Mouse (Mus musculus) bone marrow macrophage, adult 2 months (primary cell): Measurements from ENCODE around the gene Narf.

Experiments
- CTCF ChIP-seq: IDR thresholded peaks from 2 replicates; pipeline ENCODE4 v1.5.1; 2012; ENCODE audit warnings: low read depth, mild to moderate bottlenecking, low read length, moderate library complexity
- POLR2A ChIP-seq: IDR thresholded peaks from 2 replicates; pipeline ENCODE4 v1.6.1; 2012; ENCODE audit warnings: mild to moderate bottlenecking, low read depth, low read length, borderline replicate concordance

DNA sequence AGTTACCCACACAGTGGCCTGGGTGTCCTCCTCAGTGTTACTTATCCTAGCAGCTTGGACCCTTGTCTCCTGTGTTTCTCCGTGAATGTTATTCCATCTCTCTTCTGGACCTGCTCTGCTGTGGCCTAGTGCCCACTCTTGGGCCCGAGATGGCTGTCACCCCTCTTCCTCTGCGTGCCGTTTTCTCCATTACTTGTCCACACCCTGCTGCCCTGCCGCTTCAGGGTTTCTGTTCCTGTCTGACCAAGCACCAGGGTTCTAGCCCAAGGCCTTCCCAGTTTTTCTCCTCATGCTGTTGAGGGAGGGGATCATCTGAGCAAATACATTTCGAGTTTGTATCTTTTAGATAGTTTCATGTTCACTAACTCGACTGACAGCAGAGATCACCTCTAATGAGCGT is 40.5 kb downstream of the Narf start:
- no peak for TF ChIP-seq POLR2A
- no peak for TF ChIP-seq CTCF
